Mouse (Mus musculus) liver, embryonic 12.5 days (tissue): Measurements from ENCODE around the gene Arhgef11. TPM values are rescaled to one million over a fixed set of nuclear protein-coding genes. Genes with fewer than 3 reads are reported as not detected.

Source experiments
- ATAC-seq: fragments of 200-750 bp; cut with Nextera tagmentation; 2 replicates; pipeline ENCODE4 v1.8.0; 2017; ENCODE audit warnings: moderate number of reproducible peaks, mild to moderate bottlenecking, moderate library complexity
- H3K27ac ChIP-seq: fragments of 300-500 bp; sonication (generic); 2 replicates; pipeline ENCODE4 v1.5.1; 2016; ENCODE audit warnings: mild to moderate bottlenecking
- H3K27me3 ChIP-seq: fragments of 300-500 bp; sonication (generic); replicated peaks from 2 replicates; pipeline ENCODE4 v1.6.1; 2016; ENCODE audit warnings: mild to moderate bottlenecking, moderate library complexity
- H3K36me3 ChIP-seq: fragments of 300-500 bp; sonication (generic); 2 replicates; pipeline ENCODE4 v1.6.1; 2016; ENCODE audit warnings: mild to moderate bottlenecking, moderate library complexity
- H3K4me1 ChIP-seq: fragments of 300-500 bp; sonication (generic); 2 replicates; pipeline ENCODE4 v1.6.1; 2016
- H3K4me2 ChIP-seq: fragments of 300-500 bp; sonication (generic); 2 replicates; pipeline ENCODE4 v1.6.1; 2016; ENCODE audit warnings: mild to moderate bottlenecking, moderate library complexity
- H3K4me3 ChIP-seq: fragments of 300-500 bp; sonication (generic); 2 replicates; pipeline ENCODE4 v1.5.1; 2016; ENCODE audit warnings: mild to moderate bottlenecking, moderate library complexity
- H3K9ac ChIP-seq: fragments of 300-500 bp; sonication (generic); 2 replicates; pipeline ENCODE4 v1.6.1; 2016; ENCODE audit warnings: mild to moderate bottlenecking, moderate library complexity
- H3K9me3 ChIP-seq: fragments of 300-500 bp; sonication (generic); replicated peaks from 2 replicates; pipeline ENCODE4 v1.6.1; 2016; ENCODE audit warnings: mild to moderate bottlenecking, moderate library complexity
- WGBS: fragments of 180-500 bp; shearing (Covaris S2); methylation state at CpG from one replicate; pipeline ENCODE4 v1.1.7; 2016; ENCODE audit not compliant: insufficient replicate concordance; 5-methylcytosine and 5-hydroxymethylcytosine counted together
- microRNA-seq: library from miRNA; unstranded; fragments of <30 nt; microRNA quantifications from one replicate; pipeline ENCODE4, GENCODE M21; 2017
- polyA plus RNA-seq: library from polyadenylated mRNA; unstranded; fragments of >200 nt; fragmentation: Nextera tagmentation; extraction: Ambion mirVana; gene quantifications from 2 replicates; pipeline ENCODE4 v1.2.1, GENCODE M21; 2016

Arhgef11 gene
- polyA plus RNA-seq, 1 experiment from 2014 or later: 4.2 TPM

DNA sequence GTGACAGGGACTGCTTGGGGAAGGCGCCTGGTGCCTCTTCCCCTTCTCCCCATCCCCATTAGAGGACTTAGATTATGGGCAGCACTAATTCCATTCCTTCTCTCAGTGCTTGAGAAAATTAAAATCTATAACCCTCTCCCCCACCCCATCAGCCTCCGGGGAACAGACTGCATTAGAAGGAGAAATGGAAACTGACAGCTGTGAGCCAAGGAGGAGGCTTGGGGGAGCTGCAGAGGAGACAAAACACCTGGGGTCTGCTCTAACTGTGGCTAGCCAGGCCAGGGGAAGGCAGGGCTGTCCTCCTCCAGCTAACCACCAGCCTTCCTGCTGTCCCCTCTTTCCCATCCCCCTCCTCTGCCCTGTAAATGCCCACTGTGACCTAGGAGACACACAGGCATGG is 161.7 kb downstream of the Arhgef11 start:
- no peak for ATAC-seq
- Histone ChIP-seq H3K4me1 (no peaks in the 10 kb centered on the region), H3K4me2 (no peak overlapping the region), H3K9me3 (no peaks in the 10 kb centered on the region), H3K27me3 (peaks cover 73% of the 10 kb centered on the region), H3K4me3 (no peak overlapping the region), H3K36me3 (no peaks in the 10 kb centered on the region), H3K27ac (no peak overlapping the region), H3K9ac (no peak overlapping the region)
- WGBS: 37% methylated on average over 2 of the region's 2 CpGs

DNA sequence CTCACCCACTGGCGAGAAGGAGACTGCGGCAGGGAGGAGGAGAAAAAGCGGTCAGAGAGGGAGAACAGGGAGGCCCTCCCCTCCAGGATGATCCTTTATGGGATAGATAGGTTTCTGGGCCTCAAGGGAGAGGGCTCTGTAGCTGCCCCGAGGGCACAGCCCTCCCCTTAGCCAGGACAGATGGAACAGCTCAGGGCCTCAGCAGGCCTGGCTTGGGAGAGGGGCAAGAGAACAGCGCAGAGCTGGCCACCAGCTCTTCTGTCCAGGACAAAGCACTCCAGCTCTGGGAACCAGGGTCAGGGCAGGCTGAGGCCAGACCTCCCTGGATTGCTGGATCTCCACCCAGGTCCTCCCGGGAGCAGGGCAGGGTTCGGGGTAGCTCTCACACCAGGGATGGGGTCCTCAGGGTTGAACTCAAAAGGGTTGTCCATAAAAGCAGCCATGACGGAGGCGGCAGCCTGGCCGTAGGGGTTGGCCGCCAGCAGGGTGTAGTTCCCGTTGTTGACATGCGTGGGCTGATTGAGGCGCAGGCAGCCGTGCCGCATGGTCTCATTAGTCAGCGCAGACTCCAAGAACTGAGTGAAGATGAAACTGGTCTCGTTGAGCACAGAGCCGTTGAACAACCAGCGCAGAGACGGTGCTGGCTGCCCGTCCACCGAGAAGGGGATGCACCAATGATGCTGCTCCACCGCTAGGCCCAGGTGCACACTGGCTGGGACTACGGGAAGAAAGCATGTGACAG is 166.1 kb downstream of the Arhgef11 start:
- H3K9ac ChIP-seq: no peak overlapping the region
- no peak overlapping the region for H3K4me3 ChIP-seq
- no peaks in the 10 kb centered on the region for H3K4me1 ChIP-seq
- H3K27me3 ChIP-seq: peaks cover 58% of the 10 kb centered on the region
- H3K27ac ChIP-seq: no peak overlapping the region
- H3K9me3 ChIP-seq: no peaks in the 10 kb centered on the region
- ATAC-seq: no peak
- WGBS: 76% methylated on average over 25 of the region's 25 CpGs
- H3K36me3 ChIP-seq: no peaks in the 10 kb centered on the region
- no peak overlapping the region for H3K4me2 ChIP-seq

DNA sequence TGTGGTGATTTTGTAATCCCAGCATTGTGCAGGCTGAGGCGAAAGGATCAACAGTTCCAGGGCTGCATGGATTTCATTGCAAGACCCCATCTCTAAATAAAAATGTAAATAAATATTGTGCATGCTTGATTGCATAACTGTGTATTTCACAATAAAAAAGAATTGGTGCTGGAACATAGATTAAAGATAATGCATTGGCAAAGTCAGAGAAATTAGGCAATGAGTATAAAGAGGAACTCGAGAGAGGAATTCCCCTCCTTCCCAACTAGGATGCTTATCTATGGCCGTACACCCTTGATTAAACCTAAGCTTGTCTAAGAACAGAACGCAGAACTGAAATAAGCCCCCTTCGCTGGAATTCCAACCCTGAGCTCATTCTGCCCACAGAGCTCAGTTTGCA is 167.8 kb downstream of the Arhgef11 start:
- Histone ChIP-seq H3K4me3 (no peak overlapping the region), H3K36me3 (no peaks in the 10 kb centered on the region), H3K9ac (no peak overlapping the region), H3K9me3 (no peaks in the 10 kb centered on the region), H3K4me2 (no peak overlapping the region), H3K27ac (no peak overlapping the region), H3K27me3 (peaks cover 57% of the 10 kb centered on the region), H3K4me1 (0 out of 2 replicates have a peak, but pooled peaks cover 6% of the 10 kb centered on the region)
- no peak for ATAC-seq
- 44% methylated on average over 5 of the region's 5 CpGs for WGBS

DNA sequence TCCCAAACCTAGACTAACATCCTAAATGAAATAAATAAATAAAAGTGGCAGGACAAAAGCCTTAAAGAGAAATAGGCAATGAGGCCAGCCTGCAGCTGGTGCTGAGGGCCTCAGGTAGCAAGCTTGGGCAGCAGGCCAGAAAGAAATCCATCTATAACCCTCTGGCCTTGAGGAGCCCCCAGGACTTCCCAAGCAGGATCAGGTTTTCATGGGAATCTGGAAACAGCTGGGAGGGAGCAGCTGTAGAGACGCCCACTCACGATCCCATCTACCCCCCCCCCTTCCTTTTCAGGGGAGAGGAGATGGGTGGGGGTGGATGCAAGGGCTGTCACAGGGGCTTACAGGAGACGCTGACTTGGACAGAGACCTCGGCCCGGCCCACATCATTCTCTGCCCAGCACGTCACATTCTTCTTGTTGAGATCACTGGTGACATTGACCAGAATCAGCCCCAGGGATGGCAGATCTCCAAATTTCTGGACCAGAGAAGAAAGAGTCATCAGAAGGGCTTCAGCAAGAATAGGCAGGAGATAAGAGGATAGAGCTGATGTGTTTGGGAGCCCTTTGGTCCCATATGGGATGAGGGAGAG is 168.4 kb downstream of the Arhgef11 start:
- no peak for ATAC-seq
- 39% methylated on average over 6 of the region's 6 CpGs for WGBS
- H3K4me2 ChIP-seq: no peak overlapping the region
- H3K27me3 ChIP-seq: peaks cover 56% of the 10 kb centered on the region
- H3K9me3 ChIP-seq: no peaks in the 10 kb centered on the region
- H3K9ac ChIP-seq: no peak overlapping the region
- H3K36me3 ChIP-seq: no peaks in the 10 kb centered on the region
- 0 out of 2 replicates have a peak, but pooled peaks cover 6% of the 10 kb centered on the region for H3K4me1 ChIP-seq
- H3K27ac ChIP-seq: no peak overlapping the region
- H3K4me3 ChIP-seq: no peak overlapping the region

Small RNAs within 50 kb of the gene (microRNA-seq; reads per million reads assigned to microRNA genes)
- not detected for gene Gm24109

Other genes starting within 250 kb of the Arhgef11 start
- gene Fcrl1, start 241.2 kb upstream of the Arhgef11 start, polyA plus RNA-seq: 0.75 and 0.79 TPM in 2 replicates
- gene Fcrl5, start 181.8 kb upstream of the Arhgef11 start, polyA plus RNA-seq: not detected in 2 replicates
- gene Etv3, start 92.2 kb upstream of the Arhgef11 start, polyA plus RNA-seq: 5.2 and 5.6 TPM in 2 replicates
- 0.13 and 0.29 TPM in 2 replicates for gene Lrrc71, start 131.1 kb downstream of the Arhgef11 start, polyA plus RNA-seq
- gene Ntrk1, start 177.6 kb downstream of the Arhgef11 start, polyA plus RNA-seq: 0.31 and 0.59 TPM in 2 replicates
- 0.05 TPM in 1 of 2 replicates, not detected in the other for gene Insrr, start 179.4 kb downstream of the Arhgef11 start, polyA plus RNA-seq
- 9.4 and 10.2 TPM in 2 replicates for gene Pear1, start 206.7 kb downstream of the Arhgef11 start, polyA plus RNA-seq
- gene Sh2d2a, start 229.2 kb downstream of the Arhgef11 start, polyA plus RNA-seq: 0.04 and 0.11 TPM in 2 replicates